Mouse (Mus musculus): ENCODE results near the gene Camkmt.

GRCm38 (mm10) chr17:85087591-85087990, 2.8 kb upstream of the Camkmt start:
- TF ChIP-seq CTCF (IDR thresholded peaks at IDR 0.05; ENCODE audit: low read depth) (no peak), EP300 (IDR thresholded peaks at IDR 0.05; ENCODE audit: low read depth) (no peak)
